14 mouse cellular contexts compared by ENCODE assay signal in genomic region chr5:131710735-131711473, GRCm38 (mm10).
DNase-seq lines count a peak whose midpoint lies in the region; ATAC-seq and TF ChIP-seq lines count a peak whose summit lies in the region.
"Had no signal": no experiment of that assay in that cellular context is flagged by ENCODE, and none has a peak within 500 bp of the region (broad histone marks: within the 10 kb centered on the region; RNA-seq: fewer than 3 reads in every experiment).

No protein-coding gene starts in this region.

- no peak overlapping the region for H3K4me3 ChIP-seq in hindbrain, embryonic 10.5 days
- no peak overlapping the region for H3K4me3 ChIP-seq in hindbrain, embryonic 16.5 days (ENCODE audit: low read length)
- no peak overlapping the region for H3K4me3 ChIP-seq in lung, embryonic 16.5 days (ENCODE audit: low read length)
- H3K4me3 ChIP-seq in lung, adult 2 months (replicated peaks; ENCODE audit: extremely low read depth, low read depth, low read length) = no peak overlapping the region
- H3K4me3 ChIP-seq in limb, embryonic 14.5 days (replicated peaks; ENCODE audit: low read length) = no peak overlapping the region

- no peaks in the 10 kb centered on the region for H3K27me3 ChIP-seq in hindbrain, embryonic 10.5 days (ENCODE audit: insufficient read depth, poor library complexity, severe bottlenecking)
- no peaks in the 10 kb centered on the region for H3K27me3 ChIP-seq in hindbrain, embryonic 16.5 days (replicated peaks; ENCODE audit: control insufficient read depth, insufficient read depth, low read length)
- no peaks in the 10 kb centered on the region for H3K27me3 ChIP-seq in lung, embryonic 16.5 days (ENCODE audit: control insufficient read depth, insufficient read depth, low read depth, low read length)
- H3K27me3 ChIP-seq in limb, embryonic 14.5 days (ENCODE audit: control insufficient read depth, insufficient read depth, low read length) = no peaks in the 10 kb centered on the region

- H3K9ac ChIP-seq in hindbrain, embryonic 16.5 days (ENCODE audit: low read depth, low read length) = no peak overlapping the region
- H3K9ac ChIP-seq in lung, embryonic 16.5 days (ENCODE audit: low read length) = no peak overlapping the region
- no peak overlapping the region for H3K9ac ChIP-seq in limb, embryonic 14.5 days (ENCODE audit: low read depth, low read length, severe bottlenecking)

- 0 out of 2 replicates have a peak, but pooled peaks cover 5% of the 10 kb centered on the region for H3K9me3 ChIP-seq in hindbrain, embryonic 10.5 days
- no peaks in the 10 kb centered on the region for H3K9me3 ChIP-seq in hindbrain, embryonic 16.5 days (ENCODE audit: control insufficient read depth, low read length)
- H3K9me3 ChIP-seq in lung, embryonic 16.5 days (ENCODE audit: control insufficient read depth, low read length) = no peaks in the 10 kb centered on the region
- H3K9me3 ChIP-seq in limb, embryonic 14.5 days (ENCODE audit: control insufficient read depth, low read length) = 0 out of 2 replicates have a peak, but pooled peaks cover 8% of the 10 kb centered on the region

- no peak for ATAC-seq in hindbrain, embryonic 16.5 days
- peak; percentile 85 for ATAC-seq in lung, embryonic 16.5 days (ENCODE audit: low read depth)
- ATAC-seq in limb, embryonic 14.5 days (ENCODE audit: low FRiP score, low read depth) = peak; percentile 72
- ATAC-seq in inflammation-experienced regulatory T-cells, adult 6 months = no peak
- ATAC-seq: forebrain, embryonic 16.5 days had no signal

- peaks cover 11% of the 10 kb centered on the region for H3K36me3 ChIP-seq in hindbrain, embryonic 10.5 days
- H3K36me3 ChIP-seq in hindbrain, embryonic 16.5 days (ENCODE audit: control insufficient read depth, insufficient read depth, low read length) = 0 out of 2 replicates have a peak, but pooled peaks cover 2% of the 10 kb centered on the region
- no peaks in the 10 kb centered on the region for H3K36me3 ChIP-seq in lung, embryonic 16.5 days (ENCODE audit: control insufficient read depth, insufficient read depth, low read length)
- peaks cover 7% of the 10 kb centered on the region for H3K36me3 ChIP-seq in limb, embryonic 14.5 days (ENCODE audit: control insufficient read depth, insufficient read depth, low read length)
- H3K36me3 ChIP-seq: G1E had no signal

- WGBS in hindbrain, embryonic 10.5 days = 73% methylated on average over 8 of the region's 8 CpGs
- WGBS in hindbrain, embryonic 16.5 days = 68% methylated on average over 8 of the region's 8 CpGs
- 29% methylated on average over 8 of the region's 8 CpGs for WGBS in lung, embryonic 16.5 days
- WGBS in lung, adult 2 months = 45% methylated on average over 8 of the region's 8 CpGs
- 21% methylated on average over 8 of the region's 8 CpGs for WGBS in limb, embryonic 14.5 days

- H3K4me2 ChIP-seq in hindbrain, embryonic 16.5 days (ENCODE audit: low read length) = no peak overlapping the region
- 0 out of 2 replicates have a peak overlapping the region, but pooled peaks have one; percentile 11 for H3K4me2 ChIP-seq in lung, embryonic 16.5 days (ENCODE audit: low read depth, low read length)
- no peak overlapping the region for H3K4me2 ChIP-seq in limb, embryonic 14.5 days (replicated peaks; ENCODE audit: low read depth, low read length, severe bottlenecking)

- no peak for TF ChIP-seq CTCF in lung, adult 2 months (IDR thresholded peaks at IDR 0.05; ENCODE audit: insufficient read depth, low read length)

- H3K4me1 ChIP-seq in hindbrain, embryonic 10.5 days (replicated peaks) = peaks cover 4% of the 10 kb centered on the region; the same call in 1 of the 2 replicates
- H3K4me1 ChIP-seq in hindbrain, embryonic 16.5 days (ENCODE audit: control insufficient read depth, insufficient read depth, low read depth, low read length) = no peaks in the 10 kb centered on the region
- peaks cover 7% of the 10 kb centered on the region for H3K4me1 ChIP-seq in lung, embryonic 16.5 days (replicated peaks; ENCODE audit: control insufficient read depth, insufficient read depth, low read length)
- H3K4me1 ChIP-seq in lung, adult 2 months (ENCODE audit: control insufficient read depth, insufficient read depth, low read length) = no peaks in the 10 kb centered on the region; the same call in 1 of the 2 replicates
- peaks cover 10% of the 10 kb centered on the region; the same call in 1 of the 2 replicates for H3K4me1 ChIP-seq in limb, embryonic 14.5 days (ENCODE audit: control insufficient read depth, insufficient read depth, low read length)

- DNase-seq in hindbrain, embryonic 10.5 days (ENCODE audit: low spot score) = peak; percentile 21
- no peak for DNase-seq in lung, adult 2 months
- peak; percentile 71 for DNase-seq in limb, embryonic 14.5 days (ENCODE audit: low spot score)
- DNase-seq in gastrocnemius, postnatal 10 days = no peak
- DNase-seq in left cerebral cortex, adult 11 months (ENCODE audit: low spot score) = no peak
- DNase-seq: cerebellum, adult 2 months; midbrain, embryonic 14.5 days; right cerebral cortex, postnatal 14 days; thymus, adult 18-20 months had no signal

- no peak for TF ChIP-seq POLR2A in lung, adult 2 months (IDR thresholded peaks at IDR 0.05; ENCODE audit: borderline replicate concordance, extremely low read depth, low read depth, low read length)
- TF ChIP-seq POLR2A in limb, embryonic 14.5 days (IDR thresholded peaks at IDR 0.05; ENCODE audit: borderline replicate concordance, extremely low read depth, insufficient read depth, insufficient read length) = no peak

- H3K27ac ChIP-seq in hindbrain, embryonic 10.5 days = peak overlapping the region; percentile 29; the same call in 1 of the 2 replicates
- no peak overlapping the region for H3K27ac ChIP-seq in hindbrain, embryonic 16.5 days (ENCODE audit: low read depth, low read length)
- H3K27ac ChIP-seq in lung, embryonic 16.5 days (ENCODE audit: low read length) = peak overlapping the region; percentile 36; the same call in 1 of the 2 replicates
- H3K27ac ChIP-seq in limb, embryonic 14.5 days (replicated peaks; ENCODE audit: low read depth, low read length) = peak overlapping the region; percentile 33; the same call in 1 of the 2 replicates

Comparison
In these comparisons a context has a peak if more than half of its experiments do, and no peak if none do; other contexts are left out.
1. DNase-seq: peak in hindbrain, embryonic 10.5 days (single experiment) and limb, embryonic 14.5 days (single experiment); none in lung, adult 2 months (single experiment), gastrocnemius, postnatal 10 days (single experiment) and left cerebral cortex, adult 11 months (single experiment).
2. ATAC-seq: peak in lung, embryonic 16.5 days (single experiment) and limb, embryonic 14.5 days (single experiment); none in hindbrain, embryonic 16.5 days (single experiment) and inflammation-experienced regulatory T-cells, adult 6 months (single experiment).